Mouse (Mus musculus) heart, postnatal 0 days (tissue): ENCODE results near the gene Shroom3. TPM values are rescaled to one million over a fixed set of nuclear protein-coding genes. Genes with fewer than 3 reads are reported as not detected.
A peak's percentile ranks its signal among the peaks of the same experiment; 100 is the strongest.

Experiments used
- ATAC-seq: fragments of 200-750 bp; cut with Nextera tagmentation; 2 replicates; pipeline ENCODE4 v1.8.0; 2017; ENCODE audit warnings: low read depth, moderate number of reproducible peaks, moderate library complexity; ENCODE audit not compliant: insufficient read depth
- DNase-seq: peaks from one replicate; pipeline ENCODE4 v3.0.0-alpha.2; 2016; ENCODE audit warnings: low spot score
- H3K27ac ChIP-seq: fragments of 300-500 bp; sonication (generic); 2 replicates; pipeline ENCODE4 v1.5.1; 2014; ENCODE audit warnings: low read depth, mild to moderate bottlenecking
- H3K27me3 ChIP-seq: fragments of 300-500 bp; sonication (generic); 2 replicates; pipeline ENCODE4 v1.6.1; 2014; ENCODE audit warnings: low read length, mixed read lengths; ENCODE audit not compliant: control insufficient read depth, insufficient read depth
- H3K36me3 ChIP-seq: fragments of 300-500 bp; sonication (generic); replicated peaks from 2 replicates; pipeline ENCODE4 v1.6.1; 2014; ENCODE audit warnings: low read length, mixed read lengths; ENCODE audit not compliant: control insufficient read depth, insufficient read depth
- H3K4me1 ChIP-seq: fragments of 300-500 bp; sonication (generic); 2 replicates; pipeline ENCODE4 v1.6.1; 2014; ENCODE audit warnings: antibody characterized with exemption; ENCODE audit not compliant: control insufficient read depth, insufficient read depth
- H3K4me2 ChIP-seq: fragments of 300-500 bp; sonication (generic); 2 replicates; pipeline ENCODE4 v1.6.1; 2014; ENCODE audit warnings: low read depth, mild to moderate bottlenecking, low read length, moderate library complexity
- H3K4me3 ChIP-seq: fragments of 300-500 bp; sonication (generic); 2 replicates; pipeline ENCODE4 v1.5.1; 2014; ENCODE audit warnings: low read depth, low read length
- H3K9ac ChIP-seq: fragments of 300-500 bp; sonication (generic); replicated peaks from 2 replicates; pipeline ENCODE4 v1.6.1; 2014; ENCODE audit warnings: low read depth, low read length, mixed read lengths
- H3K9me3 ChIP-seq: fragments of 300-500 bp; sonication (generic); replicated peaks from 2 replicates; pipeline ENCODE4 v1.6.1; 2016; ENCODE audit warnings: low read length; ENCODE audit not compliant: control insufficient read depth
- CTCF ChIP-seq: IDR thresholded peaks from 2 replicates; pipeline ENCODE4 v1.5.1; 2016; ENCODE audit warnings: antibody characterized with exemption, control low read depth, low read depth
- EP300 ChIP-seq: IDR thresholded peaks from 2 replicates; pipeline ENCODE4 v1.6.1; 2016; ENCODE audit warnings: antibody characterized with exemption, low read depth
- WGBS: fragments of 180-500 bp; shearing (Covaris S2); extraction: QIAGEN DNeasy Blood & Tissue Kit; methylation state at CpG from one replicate; pipeline ENCODE4 v1.1.7; 2014; 5-methylcytosine and 5-hydroxymethylcytosine counted together
- polyA plus RNA-seq: library from polyadenylated mRNA; unstranded; fragments of >200 nt; fragmentation: Nextera tagmentation; extraction: Ambion mirVana; gene quantifications from 2 replicates; pipeline ENCODE4 v1.2.1, GENCODE M21; 2015
- total RNA-seq: library from RNA; depleted of rRNA; stranded (reverse); fragments of >200 nt; gene quantifications from 2 replicates; pipeline ENCODE4 v1.2.3, GENCODE M21; 2014; ENCODE audit warnings: low replicate concordance

Shroom3 gene
- total and polyA plus RNA-seq, 2 experiments from 2014 or later: 13.3 to 72.4 TPM

DNA sequence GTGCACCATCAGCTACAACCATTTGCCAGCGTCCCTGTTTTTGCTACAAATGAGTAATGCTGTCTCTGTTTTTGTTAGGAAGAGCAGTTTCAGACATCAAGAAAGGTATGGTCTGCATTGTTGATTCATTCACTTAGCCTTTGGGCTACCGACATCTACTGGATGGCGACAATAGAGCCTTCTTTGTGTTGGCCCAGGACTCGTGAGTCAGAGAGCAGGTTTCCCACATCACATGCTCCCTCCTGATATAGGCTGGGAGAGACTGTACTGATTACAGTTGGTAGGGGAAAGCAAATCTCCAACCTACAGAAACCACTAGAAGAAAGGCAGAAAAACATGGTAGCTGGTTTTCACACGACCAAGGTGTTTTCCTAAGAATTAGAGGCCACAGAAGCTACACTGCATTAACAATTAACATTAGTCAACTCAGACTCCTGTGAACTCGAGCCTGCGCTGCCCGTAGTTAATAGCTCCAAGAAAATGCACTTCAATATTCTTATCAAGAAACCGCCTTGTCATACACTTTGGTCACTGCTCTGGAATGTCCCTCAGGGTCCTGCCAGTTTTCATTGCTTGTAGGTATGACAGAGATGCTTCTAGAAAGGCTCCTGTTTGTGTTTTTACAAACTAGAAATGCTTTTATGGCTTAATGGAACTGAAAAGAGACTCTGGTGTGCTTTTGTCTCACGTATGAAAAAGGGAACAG lies 141.2 kb downstream of the Shroom3 start:
- Histone ChIP-seq H3K9ac (no peak overlapping the region), H3K4me2 (no peak overlapping the region), H3K9me3 (no peaks in the 10 kb centered on the region), H3K36me3 (no peaks in the 10 kb centered on the region), H3K27me3 (no peaks in the 10 kb centered on the region), H3K4me3 (no peak overlapping the region), H3K27ac (peak overlapping the region; percentile 65), H3K4me1 (peaks cover 64% of the 10 kb centered on the region)
- ATAC-seq (peak; percentile 73; the same call in 1 of the 2 replicates), DNase-seq (peak; percentile 52)
- WGBS: 26% methylated on average over 10 of the region's 10 CpGs
- TF ChIP-seq CTCF (no peak), EP300 (no peak)

GRCm38 (mm10) chr5:92830391-92830790 lies 147.2 kb downstream of the Shroom3 start:
- H3K27ac ChIP-seq: no peak overlapping the region
- no peak overlapping the region for H3K4me2 ChIP-seq
- TF ChIP-seq EP300 (no peak), CTCF (no peak)
- ATAC-seq (no peak), DNase-seq (no peak)
- WGBS: 68% methylated on average over 1 of the region's 1 CpGs
- H3K9me3 ChIP-seq: no peaks in the 10 kb centered on the region
- H3K4me3 ChIP-seq: no peak overlapping the region
- no peaks in the 10 kb centered on the region for H3K27me3 ChIP-seq
- H3K4me1 ChIP-seq: peaks cover 25% of the 10 kb centered on the region
- H3K9ac ChIP-seq: no peak overlapping the region
- no peaks in the 10 kb centered on the region for H3K36me3 ChIP-seq

DNA sequence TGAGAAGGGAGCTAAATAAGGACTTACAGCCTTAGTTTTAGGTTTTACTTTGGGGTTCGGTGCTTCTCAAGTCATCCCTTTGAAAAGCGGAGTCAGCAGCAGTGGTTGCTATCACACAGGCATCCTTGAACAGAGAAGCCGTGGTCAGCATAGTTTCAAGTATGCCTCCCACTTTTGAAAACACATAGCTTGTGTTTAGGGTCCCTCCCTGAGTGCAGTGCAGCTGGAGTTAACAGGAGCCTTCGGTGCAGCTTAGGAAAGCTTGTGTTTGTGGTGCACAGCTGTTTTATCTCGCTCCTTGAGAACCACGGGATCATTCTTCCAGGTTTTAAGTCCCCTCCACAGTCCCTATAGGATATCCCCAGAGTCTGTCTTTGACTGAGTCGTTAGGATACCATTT lies 151.3 kb downstream of the Shroom3 start:
- no peak for DNase-seq
- no peak overlapping the region for H3K27ac ChIP-seq

GRCm38 (mm10) chr5:92837311-92837710 lies 154.1 kb downstream of the Shroom3 start:
- no peak overlapping the region for H3K27ac ChIP-seq
- 86% methylated on average over 4 of the region's 4 CpGs for WGBS
- DNase-seq: no peak

More for the DNA sequence above, 151.3 kb downstream of the Shroom3 start:
- Histone ChIP-seq H3K36me3 (no peaks in the 10 kb centered on the region), H3K4me1 (peaks cover 4% of the 10 kb centered on the region), H3K9me3 (no peaks in the 10 kb centered on the region), H3K4me2 (no peak overlapping the region), H3K27me3 (no peaks in the 10 kb centered on the region), H3K4me3 (no peak overlapping the region), H3K9ac (no peak overlapping the region)
- ATAC-seq: no peak
- TF ChIP-seq EP300 (no peak), CTCF (no peak)
- 50% methylated on average over 7 of the region's 7 CpGs for WGBS

GRCm38 (mm10) chr5:92838351-92838784 lies 155.1 kb downstream of the Shroom3 start:
- H3K36me3 ChIP-seq: no peaks in the 10 kb centered on the region
- H3K9ac ChIP-seq: no peak overlapping the region
- ATAC-seq (no peak), DNase-seq (no peak)
- no peak overlapping the region for H3K4me3 ChIP-seq
- H3K27ac ChIP-seq: no peak overlapping the region
- no peak overlapping the region for H3K4me2 ChIP-seq
- peaks cover 28% of the 10 kb centered on the region for H3K4me1 ChIP-seq
- WGBS: 85% methylated on average over 9 of the region's 9 CpGs
- H3K27me3 ChIP-seq: no peaks in the 10 kb centered on the region
- no peak for TF ChIP-seq CTCF
- no peak for TF ChIP-seq EP300
- no peaks in the 10 kb centered on the region for H3K9me3 ChIP-seq

More at GRCm38 (mm10) chr5:92837311-92837710, 154.1 kb downstream of the Shroom3 start:
- Histone ChIP-seq H3K9ac (no peak overlapping the region), H3K4me1 (peaks cover 22% of the 10 kb centered on the region), H3K27me3 (no peaks in the 10 kb centered on the region), H3K4me3 (no peak overlapping the region), H3K4me2 (no peak overlapping the region), H3K36me3 (no peaks in the 10 kb centered on the region), H3K9me3 (no peaks in the 10 kb centered on the region)
- TF ChIP-seq EP300: no peak
- no peak for ATAC-seq

- ATAC-seq (no peak), DNase-seq (no peak)
- H3K36me3 ChIP-seq: no peaks in the 10 kb centered on the region
- H3K9ac ChIP-seq: no peak overlapping the region
- 62% methylated on average over 4 of the region's 4 CpGs for WGBS
- no peaks in the 10 kb centered on the region for H3K9me3 ChIP-seq
- no peak overlapping the region for H3K27ac ChIP-seq
- H3K4me3 ChIP-seq: no peak overlapping the region
- no peaks in the 10 kb centered on the region for H3K27me3 ChIP-seq
- H3K4me1 ChIP-seq: peaks cover 32% of the 10 kb centered on the region
- TF ChIP-seq EP300 (no peak), CTCF (no peak)
- no peak overlapping the region for H3K4me2 ChIP-seq
Measured at GRCm38 (mm10) chr5:92839314-92839713, 156.1 kb downstream of the Shroom3 start.
